27 mouse cellular contexts compared by ENCODE assay signal in the genomic region with DNA sequence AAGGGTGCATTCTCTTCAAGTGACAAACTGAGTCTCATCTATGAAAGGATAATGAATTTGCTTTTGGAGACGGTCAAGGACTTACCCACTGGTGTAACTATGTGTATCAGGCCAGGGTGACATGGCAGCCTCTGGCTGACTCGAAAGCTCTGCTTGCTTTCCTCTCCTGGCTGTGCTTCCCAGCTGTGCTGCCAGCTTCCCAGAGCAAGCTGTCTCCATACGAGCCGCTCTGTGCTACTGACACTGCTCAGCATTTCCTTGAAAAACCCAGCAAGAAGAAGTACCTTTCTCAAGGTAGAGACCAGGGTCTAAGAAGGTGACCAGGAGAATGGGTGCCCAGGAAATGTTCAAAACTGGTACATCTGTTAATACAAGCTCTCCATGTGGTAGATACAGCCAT.
DNase-seq lines count a peak whose midpoint lies in the region; ATAC-seq lines count a peak whose summit lies in the region.
"Had no signal": no experiment of that assay in that cellular context is flagged by ENCODE, and none has a peak within 500 bp of the region (broad histone marks: within the 10 kb centered on the region; RNA-seq: fewer than 3 reads in every experiment).

No protein-coding gene starts in this region.

- H3K9me3 ChIP-seq in heart, embryonic 10.5 days = no peaks in the 10 kb centered on the region
- no peaks in the 10 kb centered on the region for H3K9me3 ChIP-seq in heart, embryonic 13.5 days
- H3K9me3 ChIP-seq in heart, embryonic 16.5 days (replicated peaks; ENCODE audit: control insufficient read depth, low read length) = no peaks in the 10 kb centered on the region
- H3K9me3 ChIP-seq: embryonic facial prominence, embryonic 12.5 days; embryonic facial prominence, embryonic 15.5 days; hindbrain, embryonic 10.5 days; hindbrain, embryonic 13.5 days; intestine, embryonic 15.5 days; kidney, embryonic 15.5 days had no signal

- H3K4me2 ChIP-seq in heart, embryonic 13.5 days = no peak overlapping the region
- no peak overlapping the region for H3K4me2 ChIP-seq in heart, embryonic 16.5 days (ENCODE audit: low read depth, low read length)
- H3K4me2 ChIP-seq: embryonic facial prominence, embryonic 12.5 days; embryonic facial prominence, embryonic 15.5 days; hindbrain, embryonic 13.5 days; intestine, embryonic 15.5 days; kidney, embryonic 15.5 days had no signal

- H3K27me3 ChIP-seq in heart, embryonic 10.5 days (ENCODE audit: insufficient read depth, poor library complexity, severe bottlenecking) = no peaks in the 10 kb centered on the region
- H3K27me3 ChIP-seq in heart, embryonic 13.5 days (replicated peaks) = no peaks in the 10 kb centered on the region
- no peaks in the 10 kb centered on the region for H3K27me3 ChIP-seq in heart, embryonic 16.5 days (ENCODE audit: control insufficient read depth, insufficient read depth, low read length)
- H3K27me3 ChIP-seq: embryonic facial prominence, embryonic 12.5 days; embryonic facial prominence, embryonic 15.5 days; hindbrain, embryonic 13.5 days; intestine, embryonic 15.5 days had no signal

- ATAC-seq in heart, embryonic 13.5 days (ENCODE audit: extremely low read depth, insufficient number of reproducible peaks, low FRiP score, low TSS enrichment) = no peak
- no peak for ATAC-seq in heart, embryonic 16.5 days (replicated peaks; ENCODE audit: extremely low read depth, insufficient read depth, low FRiP score)
- ATAC-seq: activated CD4-positive, CD25-positive, alpha-beta regulatory T cell, adult 4 months; forebrain, embryonic 14.5 days; forebrain, postnatal 0 days; hindbrain, embryonic 16.5 days; intestine, embryonic 15.5 days had no signal

- no peak overlapping the region for H3K9ac ChIP-seq in heart, embryonic 13.5 days
- no peak overlapping the region for H3K9ac ChIP-seq in heart, embryonic 16.5 days (ENCODE audit: low read length)
- H3K9ac ChIP-seq: embryonic facial prominence, embryonic 12.5 days; embryonic facial prominence, embryonic 15.5 days; forebrain, postnatal 0 days; hindbrain, embryonic 13.5 days; intestine, embryonic 15.5 days; kidney, embryonic 15.5 days had no signal

- WGBS in heart, embryonic 10.5 days = 57% methylated on average over 4 of the region's 4 CpGs
- whole genome bisulfite sequencing in heart, embryonic 13.5 days = 46% methylated on average over 4 of the region's 4 CpGs
- 49% methylated on average over 4 of the region's 4 CpGs for WGBS in heart, embryonic 16.5 days

- no peaks in the 10 kb centered on the region for H3K36me3 ChIP-seq in heart, embryonic 10.5 days
- H3K36me3 ChIP-seq in heart, embryonic 13.5 days = no peaks in the 10 kb centered on the region
- H3K36me3 ChIP-seq in heart, embryonic 16.5 days (ENCODE audit: control insufficient read depth, insufficient read depth) = no peaks in the 10 kb centered on the region
- H3K36me3 ChIP-seq: embryonic facial prominence, embryonic 12.5 days; embryonic facial prominence, embryonic 15.5 days; hindbrain, embryonic 10.5 days; hindbrain, embryonic 13.5 days; intestine, embryonic 15.5 days; kidney, embryonic 15.5 days had no signal

- H3K4me1 ChIP-seq in heart, embryonic 10.5 days = peaks cover 54% of the 10 kb centered on the region
- peaks cover 79% of the 10 kb centered on the region for H3K4me1 ChIP-seq in heart, embryonic 13.5 days
- peaks cover 27% of the 10 kb centered on the region for H3K4me1 ChIP-seq in heart, embryonic 16.5 days (ENCODE audit: control insufficient read depth, insufficient read depth, low read length)
- H3K4me1 ChIP-seq: embryonic facial prominence, embryonic 12.5 days; hindbrain, embryonic 13.5 days; intestine, embryonic 15.5 days; kidney, embryonic 15.5 days had no signal

- DNase-seq in adrenal gland, adult 2 months = peak; percentile 19
- no peak for DNase-seq in adrenal gland, adult 8-10 months
- no peak for DNase-seq in heart, embryonic 10.5 days (ENCODE audit: low spot score)
- no peak for DNase-seq in heart, adult 8-10 months (ENCODE audit: low spot score)
- DNase-seq in heart, postnatal 14 days = no peak
- no peak for DNase-seq in heart, postnatal 36 days
- DNase-seq: adrenal gland, postnatal 14 days; cerebellum, adult 11 months; cerebellum, adult 2 months; cerebellum, adult 9-11 months; cerebellum, postnatal 25 days; forebrain, postnatal 0 days; gastrocnemius, postnatal 10 days; gastrocnemius, postnatal 36 days; kidney, adult 11 months; kidney, adult 8-10 months had no signal

- intact Hi-C loops in heart, postnatal 14 days (cut with DNase I) = no loop called here
- intact Hi-C loops in heart, postnatal 36 days (cut with DNase I) = loop anchor here (2.0 kb wide), 1 partner anchor 17 kb away; no protein-coding TSS in a partner anchor

- no peak overlapping the region for H3K4me3 ChIP-seq in heart, embryonic 10.5 days
- no peak overlapping the region for H3K4me3 ChIP-seq in heart, embryonic 13.5 days
- H3K4me3 ChIP-seq in heart, embryonic 16.5 days (ENCODE audit: low read length) = no peak overlapping the region
- H3K4me3 ChIP-seq: embryonic facial prominence, embryonic 12.5 days; embryonic facial prominence, embryonic 15.5 days; hindbrain, embryonic 10.5 days; hindbrain, embryonic 13.5 days; intestine, embryonic 15.5 days; kidney, embryonic 15.5 days had no signal

- peak overlapping the region; percentile 62; the same call in 1 of the 2 replicates for H3K27ac ChIP-seq in heart, embryonic 10.5 days
- H3K27ac ChIP-seq in heart, embryonic 13.5 days (replicated peaks) = peak overlapping the region; percentile 40
- peak overlapping the region; percentile 67 for H3K27ac ChIP-seq in heart, embryonic 16.5 days (ENCODE audit: low read length)
- H3K27ac ChIP-seq: embryonic facial prominence, embryonic 12.5 days; embryonic facial prominence, embryonic 15.5 days; hindbrain, embryonic 10.5 days; hindbrain, embryonic 13.5 days; intestine, embryonic 15.5 days; kidney, embryonic 15.5 days had no signal
